Mouse (Mus musculus): ENCODE measurements around the gene Trim44. TPM values are rescaled to one million over a fixed set of nuclear protein-coding genes. Genes with fewer than 3 reads are reported as not detected.

Trim44 gene
- total and polyA plus RNA-seq, 2 experiments from 2014 or later, result 50.6 to 114 TPM

- no peak for TF ChIP-seq CTCF (IDR thresholded peaks at IDR 0.05)
- Histone ChIP-seq H3K9me3 (ENCODE audit: low read length) (no peaks in the 10 kb centered on the region), H3K27me3 (ENCODE audit: insufficient read depth, low read length) (no peaks in the 10 kb centered on the region), H3K36me3 (ENCODE audit: insufficient read depth, low read length) (no peaks in the 10 kb centered on the region), H3K4me2 (ENCODE audit: low read depth, low read length, poor library complexity, severe bottlenecking) (no peak overlapping the region), H3K9ac (replicated peaks; ENCODE audit: low read length, poor library complexity, severe bottlenecking) (no peak overlapping the region), H3K4me3 (ENCODE audit: low read depth, low read length) (no peak overlapping the region), H3K4me1 (ENCODE audit: insufficient read depth, low read length) (0 out of 2 replicates have a peak, but pooled peaks cover 2% of the 10 kb centered on the region), H3K27ac (ENCODE audit: low read depth, low read length) (no peak overlapping the region)
- no peak for ATAC-seq (ENCODE audit: low FRiP score)
- no peak for DNase-seq (ENCODE audit: low spot score)
- WGBS, result 78% methylated on average over 4 of the region's 4 CpGs
Measured at GRCm38 (mm10) chr2:102410615-102411014, 3.0 kb upstream of the Trim44 start.

DNA sequence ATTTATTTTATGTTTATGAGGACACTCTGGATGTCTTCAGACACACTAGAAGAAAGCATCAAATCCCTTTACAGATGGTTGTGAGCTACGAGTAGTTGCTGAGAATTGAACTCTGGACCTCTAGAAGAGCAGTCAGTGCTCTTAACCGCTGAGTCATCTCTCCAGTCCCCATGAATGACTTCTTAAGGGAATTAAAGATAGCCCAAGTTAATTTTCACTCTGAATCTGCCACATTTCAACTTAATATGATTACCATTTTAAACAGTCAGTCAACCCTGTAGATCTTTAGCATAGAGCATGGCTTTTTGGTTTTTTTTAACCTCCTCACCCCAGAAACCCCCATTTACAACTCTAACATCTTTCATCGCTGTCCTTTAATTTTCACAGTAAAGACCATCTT is 2.1 kb upstream of the Trim44 start:
- DNase-seq (ENCODE audit: low spot score), result no peak
- ATAC-seq (ENCODE audit: low FRiP score), result no peak
- TF ChIP-seq CTCF (IDR thresholded peaks at IDR 0.05), result no peak

DNA sequence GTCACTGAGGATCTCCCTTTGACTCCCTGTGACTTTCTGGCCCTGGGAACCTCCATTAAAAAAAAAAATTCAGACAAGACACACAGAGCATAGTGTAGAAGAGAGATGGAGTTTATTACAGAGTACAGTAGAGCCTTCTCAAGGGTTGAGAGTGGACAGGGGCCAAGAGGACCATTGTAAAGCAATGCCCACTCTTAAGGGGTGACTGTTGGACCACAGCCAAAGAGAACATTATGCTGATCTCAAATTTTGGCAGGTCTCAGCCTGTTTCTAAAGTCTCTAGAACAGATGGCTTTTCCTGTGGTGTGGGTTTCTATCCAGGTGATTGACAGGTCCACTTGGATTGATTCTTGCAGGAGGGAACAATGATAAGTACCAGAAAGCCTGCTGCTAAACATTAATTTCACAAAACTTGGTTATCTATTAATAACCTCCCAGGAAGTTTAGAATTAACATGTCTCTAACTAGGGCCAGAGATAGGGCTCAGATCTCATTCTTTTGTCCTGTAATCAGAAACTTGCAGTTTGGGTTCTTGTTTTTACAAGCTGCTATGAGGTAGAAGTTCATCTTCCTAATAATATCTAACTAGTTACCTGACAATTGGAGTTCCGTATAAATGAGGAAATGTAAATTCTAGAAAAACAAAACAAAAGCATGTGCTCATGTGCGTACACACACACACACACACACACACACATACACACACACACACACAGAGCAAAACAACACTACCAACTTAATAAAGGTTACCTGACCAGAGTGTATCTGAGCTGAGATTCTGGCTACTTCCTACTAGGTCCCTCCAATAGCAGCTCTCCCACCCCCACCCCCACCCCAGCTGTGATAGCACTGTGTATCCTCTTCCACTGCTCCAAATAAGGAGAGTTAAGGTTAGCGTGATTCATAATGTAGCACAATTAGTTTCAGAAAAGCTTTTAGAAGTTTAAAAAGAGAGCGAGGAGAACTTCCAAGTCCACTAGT is 1.0 kb downstream of the Trim44 start:
- Histone ChIP-seq H3K9me3 (ENCODE audit: low read length) (no peaks in the 10 kb centered on the region), H3K36me3 (ENCODE audit: insufficient read depth, low read length) (no peaks in the 10 kb centered on the region), H3K9ac (replicated peaks; ENCODE audit: low read length, poor library complexity, severe bottlenecking) (no peak overlapping the region), H3K4me1 (ENCODE audit: insufficient read depth, low read length) (0 out of 2 replicates have a peak, but pooled peaks cover 2% of the 10 kb centered on the region), H3K4me3 (ENCODE audit: low read depth, low read length) (no peak overlapping the region), H3K4me2 (ENCODE audit: low read depth, low read length, poor library complexity, severe bottlenecking) (peak overlapping the region; percentile 7; the same call in 1 of the 2 replicates), H3K27me3 (ENCODE audit: insufficient read depth, low read length) (no peaks in the 10 kb centered on the region), H3K27ac (ENCODE audit: low read depth, low read length) (no peak overlapping the region)
- DNase-seq (ENCODE audit: low spot score) (peak; percentile 81), ATAC-seq (ENCODE audit: low FRiP score) (no peak)
- TF ChIP-seq CTCF (IDR thresholded peaks at IDR 0.05), result no peak
- 71% methylated on average over 4 of the region's 4 CpGs for WGBS

More for the DNA sequence above, 2.1 kb upstream of the Trim44 start:
- Histone ChIP-seq H3K4me1 (ENCODE audit: insufficient read depth, low read length) (0 out of 2 replicates have a peak, but pooled peaks cover 2% of the 10 kb centered on the region), H3K9me3 (ENCODE audit: low read length) (no peaks in the 10 kb centered on the region), H3K4me3 (ENCODE audit: low read depth, low read length) (no peak overlapping the region), H3K36me3 (ENCODE audit: insufficient read depth, low read length) (no peaks in the 10 kb centered on the region), H3K27ac (ENCODE audit: low read depth, low read length) (no peak overlapping the region), H3K27me3 (ENCODE audit: insufficient read depth, low read length) (no peaks in the 10 kb centered on the region), H3K4me2 (ENCODE audit: low read depth, low read length, poor library complexity, severe bottlenecking) (no peak overlapping the region), H3K9ac (replicated peaks; ENCODE audit: low read length, poor library complexity, severe bottlenecking) (no peak overlapping the region)
- WGBS, result 91% methylated on average over 3 of the region's 3 CpGs

DNA sequence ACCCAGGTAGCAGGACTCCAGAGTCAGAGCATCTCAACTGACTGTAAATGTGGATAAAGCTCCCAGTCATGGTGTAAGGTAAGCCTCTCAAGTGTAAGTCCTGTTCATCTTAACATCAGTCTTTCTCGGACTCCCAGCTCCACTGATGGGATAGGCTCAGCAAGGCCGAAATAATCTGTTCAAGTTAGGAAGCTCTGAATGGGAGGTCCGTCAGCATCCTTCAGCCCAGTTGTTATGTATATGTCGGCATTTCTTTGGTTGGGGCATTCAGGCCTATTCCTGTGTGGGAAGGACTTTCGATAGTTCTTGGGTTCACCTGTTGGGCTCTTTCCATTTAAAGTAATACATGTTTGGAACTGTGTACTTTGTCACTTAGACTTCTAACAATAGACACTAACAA is 3.6 kb downstream of the Trim44 start:
- no peaks in the 10 kb centered on the region for H3K27me3 ChIP-seq (ENCODE audit: insufficient read depth, low read length)
- WGBS, result 75% methylated on average over 5 of the region's 5 CpGs

GRCm38 (mm10) chr2:102403306-102403705 is 4.3 kb downstream of the Trim44 start:
- TF ChIP-seq CTCF (IDR thresholded peaks at IDR 0.05), result no peak
- peaks cover 10% of the 10 kb centered on the region for H3K4me1 ChIP-seq (ENCODE audit: insufficient read depth, low read length)
- no peak overlapping the region for H3K9ac ChIP-seq (replicated peaks; ENCODE audit: low read length, poor library complexity, severe bottlenecking)
- H3K27me3 ChIP-seq (ENCODE audit: insufficient read depth, low read length), result no peaks in the 10 kb centered on the region
- H3K9me3 ChIP-seq (ENCODE audit: low read length), result no peaks in the 10 kb centered on the region
- H3K4me2 ChIP-seq (ENCODE audit: low read depth, low read length, poor library complexity, severe bottlenecking), result no peak overlapping the region
- H3K36me3 ChIP-seq (ENCODE audit: insufficient read depth, low read length), result no peaks in the 10 kb centered on the region
- WGBS, result 91% methylated on average over 4 of the region's 4 CpGs
- no peak for DNase-seq (ENCODE audit: low spot score)
- no peak overlapping the region for H3K4me3 ChIP-seq (ENCODE audit: low read depth, low read length)
- H3K27ac ChIP-seq (ENCODE audit: low read depth, low read length), result no peak overlapping the region
- ATAC-seq (ENCODE audit: low FRiP score), result no peak

More for the DNA sequence above, 3.6 kb downstream of the Trim44 start:
- TF ChIP-seq CTCF (IDR thresholded peaks at IDR 0.05), result no peak
- no peaks in the 10 kb centered on the region for H3K36me3 ChIP-seq (ENCODE audit: insufficient read depth, low read length)
- DNase-seq (ENCODE audit: low spot score) (no peak), ATAC-seq (ENCODE audit: low FRiP score) (no peak)
- no peak overlapping the region for H3K9ac ChIP-seq (replicated peaks; ENCODE audit: low read length, poor library complexity, severe bottlenecking)
- peaks cover 10% of the 10 kb centered on the region for H3K4me1 ChIP-seq (ENCODE audit: insufficient read depth, low read length)
- no peak overlapping the region for H3K27ac ChIP-seq (ENCODE audit: low read depth, low read length)
- no peaks in the 10 kb centered on the region for H3K9me3 ChIP-seq (ENCODE audit: low read length)
- no peak overlapping the region for H3K4me3 ChIP-seq (ENCODE audit: low read depth, low read length)
- H3K4me2 ChIP-seq (ENCODE audit: low read depth, low read length, poor library complexity, severe bottlenecking), result no peak overlapping the region

- H3K4me1 ChIP-seq (ENCODE audit: insufficient read depth, low read length), result peaks cover 8% of the 10 kb centered on the region
- no peak; the same call in 1 of the 2 replicates for ATAC-seq (ENCODE audit: low FRiP score)
Measured at GRCm38 (mm10) chr2:102401352-102401692, 6.3 kb downstream of the Trim44 start.

More at GRCm38 (mm10) chr2:102401352-102401692, 6.3 kb downstream of the Trim44 start:
- H3K4me2 ChIP-seq (ENCODE audit: low read depth, low read length, poor library complexity, severe bottlenecking), result peak overlapping the region; percentile 86
- peak overlapping the region; percentile 96 for H3K27ac ChIP-seq (ENCODE audit: low read depth, low read length)
- WGBS, result 16% methylated on average over 6 of the region's 6 CpGs
- H3K9me3 ChIP-seq (ENCODE audit: low read length), result no peaks in the 10 kb centered on the region
- peak overlapping the region; percentile 60 for H3K4me3 ChIP-seq (ENCODE audit: low read depth, low read length)
- no peaks in the 10 kb centered on the region for H3K36me3 ChIP-seq (ENCODE audit: insufficient read depth, low read length)
- no peak for DNase-seq (ENCODE audit: low spot score)
- H3K27me3 ChIP-seq (ENCODE audit: insufficient read depth, low read length), result no peaks in the 10 kb centered on the region
- H3K9ac ChIP-seq (replicated peaks; ENCODE audit: low read length, poor library complexity, severe bottlenecking), result peak overlapping the region; percentile 89
- TF ChIP-seq CTCF (IDR thresholded peaks at IDR 0.05), result 0 out of 2 replicates have a peak, but pooled peaks have one; percentile 1

Measured in midbrain, postnatal 0 days (tissue).